Mouse (Mus musculus) liver, embryonic 14.5 days (tissue): ENCODE measurements around the gene Mrps35.

Experiments
- CTCF ChIP-seq: IDR thresholded peaks from 2 replicates; pipeline ENCODE4 v1.5.1; 2016; ENCODE audit warnings: antibody characterized with exemption, low read depth, control low read depth
- EP300 ChIP-seq: IDR thresholded peaks from 2 replicates; pipeline ENCODE4 v1.6.1; 2016; ENCODE audit warnings: antibody characterized with exemption, low read depth

- TF ChIP-seq CTCF, result no peak
- TF ChIP-seq EP300, result no peak
Observed at GRCm38 (mm10) chr6:147088517-147088916, 46.0 kb downstream of the Mrps35 start.
